Mouse (Mus musculus) midbrain, embryonic 15.5 days (tissue): ENCODE data around the gene Frrs1l. TPM values are rescaled to one million over a fixed set of nuclear protein-coding genes. Genes with fewer than 3 reads are reported as not detected.

Source experiments
- polyA plus RNA-seq: library from polyadenylated mRNA; unstranded; fragments of >200 nt; fragmentation: Nextera tagmentation; extraction: Ambion mirVana; gene quantifications from 2 replicates; pipeline ENCODE4 v1.2.1, GENCODE M21; 2015

Gene Frrs1l
- polyA plus RNA-seq, 1 experiment from 2014 or later = 21.8 TPM

Other genes with a start within 250 kb of the Frrs1l start
- not detected in 2 replicates for gene Actl7b, start 248.9 kb downstream of the Frrs1l start, polyA plus RNA-seq
- gene Actl7a, start 247.0 kb downstream of the Frrs1l start, polyA plus RNA-seq = not detected in 2 replicates
- gene Elp1, start 188.1 kb downstream of the Frrs1l start, polyA plus RNA-seq = 66.6 and 71.0 TPM in 2 replicates
- 15.5 and 18.0 TPM in 2 replicates for gene Fam206a, start 188.0 kb downstream of the Frrs1l start, polyA plus RNA-seq
- 12.5 and 14.0 TPM in 2 replicates for gene Ctnnal1, start 125.2 kb downstream of the Frrs1l start, polyA plus RNA-seq
- gene Tmem245, start 43.0 kb downstream of the Frrs1l start, polyA plus RNA-seq = 10.4 and 12.5 TPM in 2 replicates
- 3.5 and 3.7 TPM in 2 replicates for gene Epb41l4b, start 153.0 kb upstream of the Frrs1l start, polyA plus RNA-seq